Mouse (Mus musculus): ENCODE data around the gene Vmn2r65. TPM values are rescaled to one million over a fixed set of nuclear protein-coding genes. Genes with fewer than 3 reads are reported as not detected.

Gene Vmn2r65
- not detected in 2 replicates for polyA plus RNA-seq (2015; fragmentation: Nextera tagmentation; extraction: Ambion mirVana)

- H3K4me1 ChIP-seq, result no peaks in the 10 kb centered on the region
- no peaks in the 10 kb centered on the region for H3K36me3 ChIP-seq (ENCODE audit: poor library complexity, severe bottlenecking)
- H3K9ac ChIP-seq, result no peak within 1 kb of the TSS
- peaks cover 4% of the 10 kb centered on the region; the same call in 1 of the 2 replicates for H3K9me3 ChIP-seq (replicated peaks)
- H3K27ac ChIP-seq, result no peak within 1 kb of the TSS
- no peaks in the 10 kb centered on the region for H3K27me3 ChIP-seq
- H3K4me3 ChIP-seq, result no peak within 1 kb of the TSS
- 41% methylated on average over 1 of the region's 1 CpGs for WGBS
- no peak within 1 kb of the TSS for H3K4me2 ChIP-seq
- ATAC-seq, result no peak
These were observed at the start of gene Vmn2r65 for GRCm38 (mm10) chr7:84964015-84964414. Gene Vmn2r65 (minus strand): TSS chr7:84964115.

DNA sequence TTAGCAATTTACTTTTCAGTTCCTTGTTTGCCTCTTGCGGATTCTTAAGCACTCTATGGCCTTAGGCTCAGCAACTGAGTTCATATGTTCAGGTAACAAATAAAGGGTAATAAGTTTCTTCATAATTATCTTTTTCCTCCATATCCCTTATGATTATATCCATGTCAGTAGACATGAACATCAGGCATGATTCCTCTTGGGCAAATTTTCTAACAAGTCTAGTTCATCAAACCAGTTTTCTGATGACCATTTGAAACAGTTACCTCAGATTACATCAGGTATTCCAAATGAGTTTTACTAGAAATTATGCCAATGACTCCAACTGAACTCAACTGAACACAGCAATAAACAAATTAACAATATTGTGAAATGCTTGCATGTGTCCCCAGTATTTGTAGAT, 48.3 kb upstream of the Vmn2r65 start, which contains the start of gene Vmn2r66:
Gene Vmn2r66, minus strand, starts transcription at position 101 of the 400 bp plus-strand sequence.
- Histone ChIP-seq H3K36me3 (ENCODE audit: poor library complexity, severe bottlenecking) (no peaks in the 10 kb centered on the region), H3K9me3 (replicated peaks) (peaks cover 6% of the 10 kb centered on the region; the same call in 1 of the 2 replicates), H3K4me3 (no peak within 1 kb of the TSS), H3K27me3 (no peaks in the 10 kb centered on the region), H3K27ac (no peak within 1 kb of the TSS), H3K4me2 (no peak within 1 kb of the TSS), H3K9ac (no peak within 1 kb of the TSS), H3K4me1 (no peaks in the 10 kb centered on the region)
- no peak for ATAC-seq
- 90% methylated on average over 1 of the region's 1 CpGs for WGBS

GRCm38 (mm10) chr7:84996694-84997093, 32.8 kb upstream of the Vmn2r65 start:
- no peak overlapping the region for H3K4me2 ChIP-seq
- H3K27ac ChIP-seq, result no peak overlapping the region
- H3K36me3 ChIP-seq (ENCODE audit: poor library complexity, severe bottlenecking), result no peaks in the 10 kb centered on the region
- no peak for ATAC-seq
- H3K9me3 ChIP-seq (replicated peaks), result no peaks in the 10 kb centered on the region; the same call in 1 of the 2 replicates
- no peak overlapping the region for H3K4me3 ChIP-seq
- 69% methylated on average over 2 of the region's 2 CpGs for WGBS
- H3K9ac ChIP-seq, result no peak overlapping the region
- no peaks in the 10 kb centered on the region for H3K4me1 ChIP-seq
- no peaks in the 10 kb centered on the region for H3K27me3 ChIP-seq

Other genes starting within 250 kb of the Vmn2r65 start
- gene Olfr291, start 110.6 kb downstream of the Vmn2r65 start, polyA plus RNA-seq (2015; fragmentation: Nextera tagmentation; extraction: Ambion mirVana), result not detected in 2 replicates
- not detected in 2 replicates for gene Vmn2r66, start 48.2 kb upstream of the Vmn2r65 start, polyA plus RNA-seq (2015; fragmentation: Nextera tagmentation; extraction: Ambion mirVana)
- gene Vmn2r67, start 191.9 kb upstream of the Vmn2r65 start, polyA plus RNA-seq (2015; fragmentation: Nextera tagmentation; extraction: Ambion mirVana), result not detected in 2 replicates